In genomic region chr5:53594274-53594673, GRCm38 (mm10) we compare ENCODE assay signal across 7 mouse cellular contexts.
DNase-seq lines count a peak whose midpoint lies in the region; ATAC-seq and TF ChIP-seq lines count a peak whose summit lies in the region.

No protein-coding gene starts in this region.

- no peak overlapping the region for H3K27ac ChIP-seq in midbrain, embryonic 10.5 days (replicated peaks)
- no peak overlapping the region for H3K27ac ChIP-seq in midbrain, embryonic 15.5 days
- H3K27ac ChIP-seq in liver, embryonic 14.5 days: no peak overlapping the region
- H3K27ac ChIP-seq in neural tube, embryonic 15.5 days (replicated peaks): no peak overlapping the region

- no peak for ATAC-seq in midbrain, embryonic 15.5 days (replicated peaks)
- ATAC-seq in liver, embryonic 14.5 days (ENCODE audit: insufficient read depth): no peak
- ATAC-seq in neural tube, embryonic 15.5 days (ENCODE audit: low FRiP score): no peak

- DNase-seq in midbrain, embryonic 10.5 days (ENCODE audit: low spot score): peak; percentile 25
- DNase-seq in R1 (ENCODE audit: low read depth, low spot score): peak; percentile 91
- DNase-seq in embryo, embryonic 10 days (ENCODE audit: low spot score): peak; percentile 71
- DNase-seq in heart, postnatal 36 days: peak; percentile 25 to 40
- peak in 2 of 3 experiments; percentile 26 to 47 for DNase-seq in liver, embryonic 14.5 days (ENCODE audit: low read depth in 3 of 3, low spot score in 3 of 3)

- intact Hi-C loops in heart, postnatal 36 days (cut with DNase I): loop anchor here (1.0 to 5.0 kb wide), 2 partner anchors 212 to 239 kb away; no protein-coding TSS in a partner anchor

- H3K36me3 ChIP-seq in midbrain, embryonic 10.5 days: no peaks in the 10 kb centered on the region
- H3K36me3 ChIP-seq in midbrain, embryonic 15.5 days (replicated peaks): no peaks in the 10 kb centered on the region
- no peaks in the 10 kb centered on the region for H3K36me3 ChIP-seq in liver, embryonic 14.5 days (replicated peaks; ENCODE audit: control insufficient read depth, insufficient read depth, low read depth)
- H3K36me3 ChIP-seq in neural tube, embryonic 15.5 days: no peaks in the 10 kb centered on the region

- no peak for TF ChIP-seq EP300 in liver, embryonic 14.5 days (IDR thresholded peaks at IDR 0.05; ENCODE audit: low read depth)

- 26% methylated on average over 4 of the region's 4 CpGs for WGBS in midbrain, embryonic 10.5 days
- 19% methylated on average over 4 of the region's 4 CpGs for WGBS in midbrain, embryonic 15.5 days
- 26% methylated on average over 4 of the region's 4 CpGs for WGBS in liver, embryonic 14.5 days (ENCODE audit: insufficient replicate concordance)
- 30% methylated on average over 4 of the region's 4 CpGs for WGBS in neural tube, embryonic 15.5 days

- H3K9me3 ChIP-seq in midbrain, embryonic 10.5 days (replicated peaks): no peaks in the 10 kb centered on the region
- H3K9me3 ChIP-seq in midbrain, embryonic 15.5 days: no peaks in the 10 kb centered on the region
- no peaks in the 10 kb centered on the region for H3K9me3 ChIP-seq in liver, embryonic 14.5 days (ENCODE audit: control insufficient read depth, low read length)
- H3K9me3 ChIP-seq in neural tube, embryonic 15.5 days (replicated peaks): no peaks in the 10 kb centered on the region

- peak; percentile 57 for TF ChIP-seq CTCF in liver, embryonic 14.5 days (IDR thresholded peaks at IDR 0.05; ENCODE audit: low read depth)

- no peak overlapping the region for H3K4me2 ChIP-seq in midbrain, embryonic 15.5 days
- peak overlapping the region; percentile 1; the same call in 1 of the 2 replicates for H3K4me2 ChIP-seq in liver, embryonic 14.5 days (ENCODE audit: low read depth)
- 0 out of 2 replicates have a peak overlapping the region, but pooled peaks have one; percentile 20 for H3K4me2 ChIP-seq in neural tube, embryonic 15.5 days

- H3K9ac ChIP-seq in midbrain, embryonic 15.5 days: no peak overlapping the region
- no peak overlapping the region for H3K9ac ChIP-seq in liver, embryonic 14.5 days (replicated peaks)
- H3K9ac ChIP-seq in neural tube, embryonic 15.5 days (replicated peaks): no peak overlapping the region

- H3K4me1 ChIP-seq in midbrain, embryonic 10.5 days: peaks cover 35% of the 10 kb centered on the region
- H3K4me1 ChIP-seq in midbrain, embryonic 15.5 days: peaks cover 27% of the 10 kb centered on the region
- peaks cover 4 to 5% of the 10 kb centered on the region in 2 experiments; a peak in 3 of 4 replicates for H3K4me1 ChIP-seq in liver, embryonic 14.5 days (replicated peaks; ENCODE audit: control insufficient read depth in 2 of 2, insufficient read depth in 2 of 2, low read length in 1 of 2)
- peaks cover 32% of the 10 kb centered on the region for H3K4me1 ChIP-seq in neural tube, embryonic 15.5 days

- H3K27me3 ChIP-seq in midbrain, embryonic 10.5 days (ENCODE audit: low read depth, poor library complexity, severe bottlenecking): no peaks in the 10 kb centered on the region
- no peaks in the 10 kb centered on the region for H3K27me3 ChIP-seq in midbrain, embryonic 15.5 days (replicated peaks)
- H3K27me3 ChIP-seq in liver, embryonic 14.5 days (ENCODE audit: control insufficient read depth, insufficient read depth, low read length): no peaks in the 10 kb centered on the region
- no peaks in the 10 kb centered on the region for H3K27me3 ChIP-seq in neural tube, embryonic 15.5 days (replicated peaks)

- no peak overlapping the region for H3K4me3 ChIP-seq in midbrain, embryonic 10.5 days
- no peak overlapping the region for H3K4me3 ChIP-seq in midbrain, embryonic 15.5 days
- H3K4me3 ChIP-seq in liver, embryonic 14.5 days (ENCODE audit: insufficient read depth in 1 of 2, low read depth in 2 of 2, low read length in 2 of 2): no peak overlapping the region
- no peak overlapping the region for H3K4me3 ChIP-seq in neural tube, embryonic 15.5 days (replicated peaks)

Comparison
In these comparisons a context has a peak if more than half of its experiments do, and no peak if none do; other contexts are left out.
1. DNase-seq: peak in every context shown above with its lines; median percentile 91 in R1; 71 in embryo, embryonic 10 days; 36 in liver, embryonic 14.5 days; 32 in heart, postnatal 36 days; 25 in midbrain, embryonic 10.5 days.